Mouse (Mus musculus) erythroblast, embryonic 14.5 days (primary cell): ENCODE measurements around the gene Adamts16.

Experiments
- GATA1 ChIP-seq: IDR thresholded peaks from 2 replicates; pipeline ENCODE4 v1.6.1; 2012; ENCODE audit warnings: low read length, inconsistent platforms, mixed read lengths
- TAL1 ChIP-seq: IDR thresholded peaks from 3 replicates; pipeline ENCODE4 v1.6.1; 2012; ENCODE audit warnings: low read length, inconsistent platforms, mixed read lengths

DNA sequence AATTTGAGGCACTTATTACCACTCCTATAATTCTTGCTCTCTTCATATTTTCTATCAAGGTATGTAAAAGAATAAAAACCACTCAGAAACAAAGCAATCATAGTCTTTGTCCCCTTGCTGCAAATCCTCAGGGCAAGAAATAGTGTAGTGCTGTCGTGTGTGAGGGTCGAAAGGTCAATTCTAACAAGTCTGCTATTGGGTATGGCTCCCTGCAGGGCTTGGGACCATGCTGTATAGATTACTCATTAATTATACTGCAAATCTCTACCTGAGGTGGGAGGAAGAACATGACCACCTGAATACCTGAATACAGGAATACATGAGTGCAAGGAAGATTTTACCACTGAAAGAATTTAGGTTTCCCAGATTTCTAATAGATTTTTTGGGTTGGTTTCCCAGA, 72.5 kb downstream of the Adamts16 start:
- TF ChIP-seq GATA1 = no peak
- TF ChIP-seq TAL1 = no peak
